Mouse (Mus musculus): ENCODE measurements around the gene Nop2.

Nop2 gene

GRCm38 (mm10) chr6:125131302-125132156 lies at the start of gene Nop2:
Nop2 (plus strand) TSS chr6:125131909.
- peak; percentile 94 for DNase-seq (ENCODE audit: low spot score)

GRCm38 (mm10) chr6:125082801-125083386 lies 48.8 kb upstream of the Nop2 start:
- DNase-seq (ENCODE audit: low spot score) = no peak

GRCm38 (mm10) chr6:125084424-125084823 lies 47.3 kb upstream of the Nop2 start:
- peak; percentile 67 for DNase-seq (ENCODE audit: low spot score)

GRCm38 (mm10) chr6:125087937-125088336 lies 43.8 kb upstream of the Nop2 start:
- DNase-seq (ENCODE audit: low spot score) = no peak

- peak; percentile 89 for DNase-seq (ENCODE audit: low spot score)
Measured at GRCm38 (mm10) chr6:125088561-125089321, 43.0 kb upstream of the Nop2 start.

GRCm38 (mm10) chr6:125089521-125090321 lies 42.0 kb upstream of the Nop2 start:
- peak; percentile 87 for DNase-seq (ENCODE audit: low spot score)

GRCm38 (mm10) chr6:125090341-125091085 lies 41.2 kb upstream of the Nop2 start:
- DNase-seq (ENCODE audit: low spot score) = no peak

- DNase-seq (ENCODE audit: low spot score) = no peak
Measured at GRCm38 (mm10) chr6:125092372-125092771, 39.3 kb upstream of the Nop2 start.

GRCm38 (mm10) chr6:125094843-125095242 lies 36.9 kb upstream of the Nop2 start:
- DNase-seq (ENCODE audit: low spot score) = no peak

- peak; percentile 99 for DNase-seq (ENCODE audit: low spot score)
Measured at GRCm38 (mm10) chr6:125095391-125096278, 36.1 kb upstream of the Nop2 start, which contains the start of gene Chd4. Chd4 (plus strand) TSS chr6:125095981.

GRCm38 (mm10) chr6:125096279-125096596 lies 35.5 kb upstream of the Nop2 start:
- no peak for DNase-seq (ENCODE audit: low spot score)

GRCm38 (mm10) chr6:125096597-125097345 lies 34.9 kb upstream of the Nop2 start:
- DNase-seq (ENCODE audit: low spot score) = peak; percentile 85

- DNase-seq (ENCODE audit: low spot score) = peak; percentile 59
Measured at GRCm38 (mm10) chr6:125097346-125097689, 34.4 kb upstream of the Nop2 start.

- no peak for DNase-seq (ENCODE audit: low spot score)
Measured at GRCm38 (mm10) chr6:125097951-125098350, 33.8 kb upstream of the Nop2 start.

- DNase-seq (ENCODE audit: low spot score) = no peak
Measured at GRCm38 (mm10) chr6:125098513-125098912, 33.2 kb upstream of the Nop2 start.

- DNase-seq (ENCODE audit: low spot score) = no peak
Measured at GRCm38 (mm10) chr6:125099421-125099971, 32.2 kb upstream of the Nop2 start.

GRCm38 (mm10) chr6:125101444-125101843 lies 30.3 kb upstream of the Nop2 start:
- DNase-seq (ENCODE audit: low spot score) = no peak

GRCm38 (mm10) chr6:125104223-125104622 lies 27.5 kb upstream of the Nop2 start:
- no peak for DNase-seq (ENCODE audit: low spot score)

- DNase-seq (ENCODE audit: low spot score) = no peak
Measured at GRCm38 (mm10) chr6:125107705-125108104, 24.0 kb upstream of the Nop2 start.
